Mouse (Mus musculus) hindbrain, embryonic 15.5 days (tissue): Measurements from ENCODE around the gene Tbl2. TPM values are rescaled to one million over a fixed set of nuclear protein-coding genes. Genes with fewer than 3 reads are reported as not detected.
A peak's percentile ranks its signal among the peaks of the same experiment; 100 is the strongest.

Experiments used
- ATAC-seq: fragments of 200-750 bp; cut with Nextera tagmentation; 2 replicates; pipeline ENCODE4 v1.8.0; 2017; ENCODE audit warnings: low read depth, moderate number of reproducible peaks, moderate TSS enrichment; ENCODE audit not compliant: low FRiP score
- H3K27ac ChIP-seq: fragments of 300-500 bp; sonication (generic); replicated peaks from 2 replicates; pipeline ENCODE4 v1.5.1; 2015; ENCODE audit warnings: mild to moderate bottlenecking, inconsistent platforms
- H3K27me3 ChIP-seq: fragments of 300-500 bp; sonication (generic); 2 replicates; pipeline ENCODE4 v1.6.1; 2015; ENCODE audit warnings: control low read depth, inconsistent platforms
- H3K36me3 ChIP-seq: fragments of 300-500 bp; sonication (generic); 2 replicates; pipeline ENCODE4 v1.6.1; 2015; ENCODE audit warnings: control low read depth, inconsistent platforms
- H3K4me1 ChIP-seq: fragments of 300-500 bp; sonication (generic); replicated peaks from 2 replicates; pipeline ENCODE4 v1.6.1; 2015; ENCODE audit warnings: control low read depth, inconsistent platforms
- H3K4me2 ChIP-seq: fragments of 300-500 bp; sonication (generic); 2 replicates; pipeline ENCODE4 v1.6.1; 2015; ENCODE audit warnings: moderate library complexity, mild to moderate bottlenecking, inconsistent platforms
- H3K4me3 ChIP-seq: fragments of 300-500 bp; sonication (generic); 2 replicates; pipeline ENCODE4 v1.5.1; 2015; ENCODE audit warnings: mild to moderate bottlenecking, inconsistent platforms
- H3K9ac ChIP-seq: fragments of 300-500 bp; sonication (generic); 2 replicates; pipeline ENCODE4 v1.6.1; 2015; ENCODE audit warnings: inconsistent platforms
- H3K9me3 ChIP-seq: fragments of 300-500 bp; sonication (generic); 2 replicates; pipeline ENCODE4 v1.6.1; 2016; ENCODE audit warnings: control low read depth, inconsistent platforms
- WGBS: fragments of 180-500 bp; shearing (Covaris S2); methylation state at CpG from one replicate; pipeline ENCODE4 v1.1.7; 2015; 5-methylcytosine and 5-hydroxymethylcytosine counted together
- microRNA-seq: library from miRNA; unstranded; fragments of <30 nt; microRNA quantifications from one replicate; pipeline ENCODE4, GENCODE M21; 2016
- polyA plus RNA-seq: library from polyadenylated mRNA; unstranded; fragments of >200 nt; fragmentation: Nextera tagmentation; extraction: Ambion mirVana; gene quantifications from 2 replicates; pipeline ENCODE4 v1.2.1, GENCODE M21; 2015

Tbl2 gene
- polyA plus RNA-seq, 1 experiment from 2014 or later = 13.9 TPM

DNA sequence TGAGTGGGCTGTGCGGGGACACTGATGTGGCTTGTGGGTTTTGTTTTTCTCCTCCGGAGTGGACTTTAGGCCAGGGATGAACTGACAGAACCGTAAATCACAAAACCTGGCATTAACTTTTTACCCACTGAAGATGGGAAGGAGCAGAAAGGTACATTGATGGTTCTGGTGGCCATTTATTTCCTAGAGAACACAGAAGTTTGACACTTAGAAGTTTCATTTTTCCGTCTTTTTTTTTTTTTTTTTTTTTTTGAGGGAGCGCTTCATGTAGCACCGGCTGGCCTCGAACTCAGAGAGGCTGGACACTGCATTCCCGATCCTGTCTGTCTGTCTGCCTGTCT lies 38.7 kb downstream of the Tbl2 start:
- Histone ChIP-seq H3K9me3 (no peaks in the 10 kb centered on the region), H3K4me2 (peak overlapping the region; percentile 90), H3K27ac (peak overlapping the region; percentile 96), H3K36me3 (no peaks in the 10 kb centered on the region), H3K27me3 (no peaks in the 10 kb centered on the region), H3K4me3 (peak overlapping the region; percentile 98), H3K9ac (peak overlapping the region; percentile 97), H3K4me1 (peaks cover 50% of the 10 kb centered on the region)
- no peak for ATAC-seq
- 0% methylated on average over 8 of the region's 8 CpGs for WGBS

DNA sequence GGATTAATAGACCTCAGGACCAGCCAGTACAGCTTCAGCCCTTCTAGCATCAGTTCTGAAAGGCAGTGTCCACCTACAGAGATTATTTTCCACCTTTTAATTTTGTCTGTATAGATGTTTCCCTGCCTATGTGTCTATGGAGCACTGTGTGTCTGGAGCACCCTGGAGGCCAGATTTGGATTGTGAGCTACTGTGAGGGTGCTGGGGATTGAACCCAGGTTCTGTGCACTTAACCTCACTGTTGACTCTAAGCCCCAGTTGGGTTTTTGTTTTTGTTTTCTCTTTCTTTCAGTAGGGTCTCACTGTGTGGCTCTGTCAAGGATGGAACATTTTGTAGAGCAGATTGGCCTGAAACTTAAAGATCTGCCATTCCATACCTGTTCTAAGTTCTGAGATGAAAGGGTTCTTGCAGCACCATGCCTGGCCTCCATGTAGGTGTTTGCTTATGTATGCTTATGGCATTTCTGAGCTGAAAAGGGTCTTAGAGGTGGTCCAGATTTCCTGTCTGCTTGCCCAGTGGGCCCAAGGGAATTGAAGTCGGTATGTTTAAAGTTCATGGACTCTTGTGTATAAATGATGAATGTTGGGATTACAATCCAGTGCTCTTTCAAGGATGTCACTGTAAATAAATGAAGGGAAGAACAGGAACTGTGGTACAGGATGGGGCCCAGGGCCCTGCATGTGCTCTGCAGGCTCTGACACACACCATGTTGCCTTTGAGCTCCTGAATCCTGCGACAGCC lies 40.0 kb downstream of the Tbl2 start:
- H3K4me3 ChIP-seq = peak overlapping the region; percentile 98
- no peaks in the 10 kb centered on the region for H3K9me3 ChIP-seq
- WGBS = 56% methylated on average over 2 of the region's 2 CpGs
- H3K27ac ChIP-seq = no peak overlapping the region
- peak overlapping the region; percentile 90 for H3K4me2 ChIP-seq
- peaks cover 54% of the 10 kb centered on the region for H3K4me1 ChIP-seq
- no peaks in the 10 kb centered on the region for H3K36me3 ChIP-seq
- H3K9ac ChIP-seq = peak overlapping the region; percentile 97; the same call in 1 of the 2 replicates
- H3K27me3 ChIP-seq = no peaks in the 10 kb centered on the region
- no peak for ATAC-seq

DNA sequence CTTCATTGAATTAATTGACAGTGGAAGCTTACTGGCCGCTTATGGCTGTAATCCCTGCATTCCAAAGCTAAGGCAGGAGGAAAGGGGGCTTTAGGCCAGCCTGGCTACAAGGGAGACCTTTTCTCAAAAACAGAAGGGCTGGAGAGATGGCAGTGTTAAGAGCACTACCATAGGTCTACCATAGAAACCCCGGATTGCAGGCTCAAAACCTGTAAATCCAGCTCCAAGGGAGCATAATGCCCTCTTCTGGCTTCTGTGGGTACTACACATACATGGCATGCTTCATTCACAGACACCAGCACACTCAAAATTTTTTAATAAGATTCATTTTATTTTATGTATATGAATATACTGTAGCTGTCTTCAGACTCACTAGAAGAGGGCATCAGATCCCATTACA lies 42.2 kb downstream of the Tbl2 start:
- no peak for ATAC-seq
- no peaks in the 10 kb centered on the region for H3K9me3 ChIP-seq
- H3K4me1 ChIP-seq = peaks cover 51% of the 10 kb centered on the region
- 0 out of 2 replicates have a peak, but pooled peaks cover 9% of the 10 kb centered on the region for H3K36me3 ChIP-seq
- 35% methylated on average over 2 of the region's 2 CpGs for WGBS
- no peaks in the 10 kb centered on the region for H3K27me3 ChIP-seq
- H3K9ac ChIP-seq = no peak overlapping the region
- H3K4me2 ChIP-seq = no peak overlapping the region
- H3K27ac ChIP-seq = no peak overlapping the region
- H3K4me3 ChIP-seq = no peak overlapping the region

DNA sequence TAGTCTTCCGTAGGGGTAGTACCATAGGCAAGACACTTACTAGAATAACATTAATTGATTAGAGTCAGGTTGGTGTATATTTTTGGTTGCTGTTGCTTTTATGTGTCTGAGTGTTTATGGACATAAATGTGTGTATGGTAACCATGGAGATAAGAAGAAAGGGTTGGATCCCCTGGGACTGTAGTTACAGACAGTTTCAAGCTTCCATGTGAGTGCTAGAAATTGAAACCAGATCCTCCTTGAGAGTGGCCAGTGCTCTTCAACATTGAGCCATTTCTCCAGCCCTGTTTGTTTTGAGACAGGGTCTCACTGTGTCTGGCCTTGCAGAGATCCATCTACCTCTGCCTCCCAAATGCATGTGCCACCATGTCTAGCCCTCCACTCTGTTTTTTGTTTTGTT lies 43.0 kb downstream of the Tbl2 start:
- Histone ChIP-seq H3K9ac (no peak overlapping the region), H3K27me3 (no peaks in the 10 kb centered on the region), H3K4me1 (peaks cover 51% of the 10 kb centered on the region), H3K36me3 (0 out of 2 replicates have a peak, but pooled peaks cover 9% of the 10 kb centered on the region), H3K9me3 (no peaks in the 10 kb centered on the region), H3K4me2 (no peak overlapping the region), H3K4me3 (no peak overlapping the region), H3K27ac (no peak overlapping the region)
- 87% methylated on average over 1 of the region's 1 CpGs for WGBS
- no peak for ATAC-seq

DNA sequence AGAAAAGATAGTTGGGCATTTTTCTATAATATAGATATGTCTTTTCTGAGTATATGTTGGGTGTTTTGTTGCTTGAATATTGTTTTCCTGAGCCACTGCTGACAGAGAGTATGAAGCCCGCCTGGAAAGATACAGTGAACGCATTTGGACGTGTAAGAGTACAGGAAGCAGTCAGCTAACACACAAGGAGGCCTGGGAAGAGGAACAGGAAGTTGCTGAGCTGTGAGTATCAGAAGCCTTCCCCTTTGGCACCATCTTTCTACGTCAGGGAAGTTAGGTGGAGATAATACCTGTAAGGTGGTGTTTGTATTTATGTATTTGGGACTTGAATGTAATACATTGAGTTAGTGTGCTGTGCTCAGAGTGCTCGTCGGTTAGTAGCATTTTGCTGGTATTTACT lies 46.9 kb downstream of the Tbl2 start:
- no peaks in the 10 kb centered on the region for H3K27me3 ChIP-seq
- H3K9me3 ChIP-seq = no peaks in the 10 kb centered on the region
- H3K4me2 ChIP-seq = no peak overlapping the region
- no peak for ATAC-seq
- H3K4me1 ChIP-seq = peaks cover 22% of the 10 kb centered on the region
- H3K36me3 ChIP-seq = peaks cover 36% of the 10 kb centered on the region
- no peak overlapping the region for H3K9ac ChIP-seq
- no peak overlapping the region for H3K27ac ChIP-seq
- 83% methylated on average over 6 of the region's 6 CpGs for WGBS
- H3K4me3 ChIP-seq = no peak overlapping the region

DNA sequence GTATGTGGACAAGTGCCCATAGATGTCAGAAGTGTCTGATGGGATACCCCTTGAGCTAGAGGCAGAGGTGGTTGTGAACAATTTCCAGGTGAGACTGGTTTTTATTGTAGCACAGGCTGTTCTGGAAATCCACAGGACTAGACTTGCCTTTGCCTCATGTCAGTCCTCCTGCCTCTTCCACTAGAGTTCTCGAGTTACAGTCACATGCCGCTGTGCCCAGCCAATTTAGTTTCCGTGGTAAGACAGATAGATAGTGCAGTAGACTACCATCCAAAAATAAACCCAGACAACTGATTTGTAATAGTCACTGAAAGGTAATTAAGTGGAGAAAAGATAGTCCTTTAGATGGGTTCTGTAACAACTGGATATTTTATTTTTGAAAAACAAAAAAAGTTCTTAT lies 53.3 kb downstream of the Tbl2 start:
- Histone ChIP-seq H3K27me3 (no peaks in the 10 kb centered on the region), H3K4me3 (no peak overlapping the region), H3K9me3 (no peaks in the 10 kb centered on the region), H3K36me3 (peaks cover 54% of the 10 kb centered on the region), H3K4me1 (no peaks in the 10 kb centered on the region), H3K27ac (no peak overlapping the region), H3K9ac (no peak overlapping the region), H3K4me2 (no peak overlapping the region)
- ATAC-seq = no peak
- 94% methylated on average over 3 of the region's 3 CpGs for WGBS

DNA sequence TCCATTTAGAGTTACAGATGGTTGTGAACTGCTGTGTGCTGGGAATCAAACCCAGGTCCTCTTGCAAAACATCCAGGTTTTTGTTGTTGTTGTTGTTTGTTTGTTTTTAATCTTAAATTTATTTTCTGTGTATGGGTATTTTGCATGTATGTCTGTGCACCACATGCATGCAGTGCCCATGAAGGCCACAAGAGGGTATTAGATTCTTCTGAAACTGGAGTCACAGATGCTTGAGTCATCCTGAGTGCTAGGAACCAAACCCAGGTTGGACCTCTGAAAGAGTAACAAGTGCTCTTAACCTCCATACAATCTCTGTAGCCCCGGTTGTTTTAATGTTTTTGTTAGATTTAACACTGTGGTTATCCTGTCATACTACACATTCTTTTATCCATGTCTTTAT lies 58.7 kb downstream of the Tbl2 start:
- Histone ChIP-seq H3K27me3 (no peaks in the 10 kb centered on the region), H3K4me1 (no peaks in the 10 kb centered on the region), H3K4me2 (no peak overlapping the region), H3K36me3 (peaks cover 71% of the 10 kb centered on the region), H3K9me3 (no peaks in the 10 kb centered on the region), H3K4me3 (no peak overlapping the region), H3K27ac (no peak overlapping the region), H3K9ac (no peak overlapping the region)
- ATAC-seq = no peak
- 100% methylated on average over 1 of the region's 1 CpGs for WGBS

Small RNA genes lying within 50 kb of the gene (microRNA-seq; reads per million reads assigned to microRNA genes)
- not detected for gene Gm25315

Other genes with a start within 250 kb of the Tbl2 start
- gene Tmem270, start 242.9 kb upstream of the Tbl2 start, polyA plus RNA-seq = not detected in 2 replicates
- gene Cldn13, start 234.1 kb upstream of the Tbl2 start, polyA plus RNA-seq = 0.23 TPM in 1 of 2 replicates, not detected in the other
- 6.5 and 6.8 TPM in 2 replicates for gene Mettl27, start 217.3 kb upstream of the Tbl2 start, polyA plus RNA-seq
- 0.10 TPM in 1 of 2 replicates, not detected in the other for gene Cldn4, start 202.7 kb upstream of the Tbl2 start, polyA plus RNA-seq
- 2.2 and 2.8 TPM in 2 replicates for gene Cldn3, start 163.4 kb upstream of the Tbl2 start, polyA plus RNA-seq
- gene Abhd11, start 140.5 kb upstream of the Tbl2 start, polyA plus RNA-seq = 68.1 and 68.3 TPM in 2 replicates
- 127 and 145 TPM in 2 replicates for gene Stx1a, start 126.2 kb upstream of the Tbl2 start, polyA plus RNA-seq
- 41.1 and 42.9 TPM in 2 replicates for gene Dnajc30, start 85.5 kb upstream of the Tbl2 start, polyA plus RNA-seq
- gene Bud23, start 84.7 kb upstream of the Tbl2 start, polyA plus RNA-seq = 76.3 and 80.3 TPM in 2 replicates
- 37.3 and 43.0 TPM in 2 replicates for gene Vps37d, start 71.4 kb upstream of the Tbl2 start, polyA plus RNA-seq
- gene Mlxipl, start 59.8 kb upstream of the Tbl2 start, polyA plus RNA-seq = 0.97 and 1.6 TPM in 2 replicates
- 38.4 and 41.4 TPM in 2 replicates for gene Bcl7b, start 18.6 kb downstream of the Tbl2 start, polyA plus RNA-seq
- gene Baz1b, start 37.6 kb downstream of the Tbl2 start, polyA plus RNA-seq = 26.6 and 28.9 TPM in 2 replicates
- gene Fzd9, start 101.6 kb downstream of the Tbl2 start, polyA plus RNA-seq = 18.5 and 20.9 TPM in 2 replicates
- gene Fkbp6, start 200.4 kb downstream of the Tbl2 start, polyA plus RNA-seq = 0.30 and 0.39 TPM in 2 replicates
- not detected in 2 replicates for gene Trim50, start 203.6 kb downstream of the Tbl2 start, polyA plus RNA-seq
- gene Nsun5, start 220.3 kb downstream of the Tbl2 start, polyA plus RNA-seq = 31.3 and 34.3 TPM in 2 replicates
- 11.1 and 11.5 TPM in 2 replicates for gene Pom121, start 244.9 kb downstream of the Tbl2 start, polyA plus RNA-seq